Mouse (Mus musculus): ENCODE results near the gene Plcb4.

Plcb4 gene

DNA sequence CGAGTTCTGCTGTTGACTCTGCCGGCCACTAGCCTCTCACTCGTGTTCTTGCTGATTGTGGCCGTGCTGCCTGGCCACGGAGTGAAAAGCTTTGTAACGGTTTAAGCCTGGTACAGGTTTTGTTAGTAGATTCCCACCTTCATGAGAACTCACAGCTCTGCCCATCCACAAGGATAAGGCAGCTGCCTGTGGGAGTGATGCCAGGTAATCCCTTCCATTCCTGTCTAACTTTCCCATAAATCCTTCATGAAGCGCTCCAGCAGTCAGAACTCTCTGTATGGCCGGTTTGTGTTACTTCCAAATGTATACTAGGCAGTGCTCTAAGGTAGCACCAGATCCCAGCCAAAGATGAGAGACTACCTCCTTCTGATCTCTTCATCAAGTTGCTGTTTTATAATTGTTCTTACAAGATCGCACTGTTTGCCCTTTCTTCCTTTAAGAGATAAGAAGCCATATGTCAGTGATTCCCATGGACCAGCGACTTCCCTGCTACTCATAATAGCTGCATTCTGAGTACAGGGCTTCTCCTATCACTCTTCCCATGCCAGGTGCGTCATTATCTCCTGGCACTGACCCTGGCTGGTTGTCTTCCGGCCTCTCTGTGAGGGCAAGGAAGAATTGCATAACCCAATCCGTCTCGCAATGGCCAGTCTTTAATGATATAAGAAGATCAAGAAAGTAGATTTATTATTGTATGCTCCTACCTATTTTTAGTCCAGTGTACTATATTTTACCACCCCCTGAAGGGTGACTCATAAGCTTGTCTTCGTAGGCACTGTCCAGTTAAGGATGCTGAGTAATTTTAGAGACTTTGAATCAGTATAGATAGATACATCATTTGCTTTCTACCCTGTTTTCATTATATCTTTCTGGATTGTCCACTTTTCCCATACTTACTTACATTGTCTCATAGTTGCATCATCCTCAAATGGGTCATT, 147.2 kb downstream of the Plcb4 start:
- DNase-seq (ENCODE audit: low read depth, low spot score), result peak; percentile 82

DNA sequence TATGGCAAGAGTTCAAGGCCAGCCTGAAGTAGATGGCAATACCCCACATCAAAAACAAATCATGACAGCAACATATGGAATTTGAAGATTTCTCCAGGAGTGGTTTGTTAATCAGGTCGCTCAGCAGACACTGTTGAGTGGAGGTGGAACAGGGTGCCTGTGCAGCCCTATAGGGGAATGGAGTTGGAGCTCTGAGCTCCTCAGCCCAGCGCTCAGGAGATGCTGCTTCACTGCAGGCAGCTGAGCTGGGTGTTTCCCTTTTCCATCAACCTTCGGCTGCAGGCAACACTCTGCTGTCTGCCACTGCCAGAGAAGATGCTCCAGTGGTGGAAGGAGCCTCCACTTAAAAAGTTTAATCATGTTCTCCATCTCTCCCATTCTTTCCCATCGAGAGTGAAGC, 149.5 kb downstream of the Plcb4 start:
- DNase-seq (ENCODE audit: low read depth, low spot score), result no peak

DNA sequence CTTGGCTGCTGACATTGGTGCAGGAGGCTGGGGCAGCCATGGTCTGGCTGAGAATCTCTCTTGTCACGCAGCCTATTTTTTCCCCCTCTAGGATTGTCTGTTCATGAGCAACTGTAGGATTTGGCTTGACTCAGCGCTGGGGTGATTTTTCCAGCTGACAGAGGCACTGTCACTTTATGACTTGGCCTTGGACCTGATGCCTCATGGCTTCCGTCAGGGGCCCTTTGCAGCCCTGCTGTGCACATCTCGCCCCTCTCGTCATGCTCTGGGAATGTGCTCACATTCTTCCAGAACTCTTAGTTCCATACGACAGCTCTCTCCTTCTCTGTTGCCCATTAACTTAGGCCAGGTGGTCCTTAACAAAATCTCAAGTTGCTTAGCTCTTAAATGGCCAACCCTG, 152.0 kb downstream of the Plcb4 start:
- peak; percentile 44 for DNase-seq (ENCODE audit: low read depth, low spot score)

DNA sequence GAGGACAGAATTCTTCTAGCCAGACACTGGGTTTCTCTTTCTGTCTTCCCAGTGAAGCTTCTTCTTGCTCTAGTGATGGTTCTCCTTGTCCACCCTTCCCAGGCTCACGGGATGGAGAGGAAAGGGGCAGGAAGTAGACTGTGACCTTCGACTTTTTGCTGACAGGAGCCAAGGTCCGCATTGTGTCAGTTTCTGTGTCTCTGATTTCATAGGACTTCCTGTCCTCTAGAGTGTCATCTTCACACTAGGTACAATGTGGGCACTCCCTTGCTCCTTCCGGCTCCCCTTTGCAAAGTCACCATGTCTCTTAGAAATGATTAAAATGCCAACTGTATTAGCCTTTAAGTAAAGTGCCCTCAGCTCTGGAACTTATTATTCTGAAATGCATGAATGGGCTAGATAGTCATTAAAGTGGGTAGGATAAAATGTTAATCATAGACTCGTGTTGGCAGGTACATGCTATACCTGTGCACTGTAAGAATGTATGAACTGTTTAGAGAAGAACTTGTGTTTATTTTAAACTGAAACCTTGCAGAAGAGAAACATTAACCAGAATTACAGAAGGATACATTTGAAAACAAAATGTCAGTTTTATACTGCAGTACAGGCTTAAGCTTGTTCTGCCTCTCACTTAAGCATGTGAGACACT, 152.8 kb downstream of the Plcb4 start:
- DNase-seq (ENCODE audit: low read depth, low spot score), result no peak

DNA sequence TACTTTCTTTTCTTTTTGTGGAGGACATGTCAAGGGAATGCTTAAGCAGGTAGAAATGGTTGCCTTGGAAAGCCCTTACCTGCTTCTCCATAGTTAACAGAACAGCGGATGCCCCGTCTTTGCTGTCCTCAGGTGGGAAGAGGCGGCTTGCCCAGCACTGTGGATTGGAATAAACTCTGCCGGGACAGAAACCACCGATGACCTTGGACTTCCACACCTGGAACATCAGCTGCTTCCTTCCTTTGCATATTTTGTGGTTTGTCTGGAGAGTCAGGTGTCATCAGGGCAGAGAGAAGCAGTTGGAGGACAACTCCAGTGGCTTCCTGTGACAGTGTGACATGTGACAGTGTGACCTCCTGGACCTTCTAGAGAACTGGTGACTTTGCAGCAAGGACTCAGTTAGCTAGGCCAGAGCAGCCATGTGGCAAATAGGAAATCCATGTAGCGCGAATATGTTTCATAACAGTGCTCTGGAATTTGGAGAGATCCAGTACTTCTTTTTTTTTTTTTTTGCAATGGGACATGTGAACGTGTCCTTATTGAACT, 154.0 kb downstream of the Plcb4 start:
- DNase-seq (ENCODE audit: low read depth, low spot score), result no peak

DNA sequence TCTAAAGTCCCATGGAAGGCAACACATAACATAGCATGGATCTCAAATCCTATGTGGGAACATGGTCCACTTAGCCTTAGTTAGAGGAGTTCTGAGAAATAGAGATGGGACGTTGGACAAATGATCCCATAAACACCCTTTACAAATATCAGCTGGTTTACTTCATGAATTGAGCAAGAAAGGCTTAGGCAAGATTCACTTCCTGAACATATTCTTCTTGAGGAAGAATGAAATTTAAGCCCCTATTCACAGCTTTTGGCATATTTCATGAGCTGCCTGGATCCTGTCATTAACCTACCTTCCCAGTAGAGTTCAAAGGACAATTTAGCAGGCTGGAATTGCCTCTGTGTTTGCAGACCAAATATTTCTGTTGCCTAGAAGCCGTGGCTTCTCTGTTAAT, 161.9 kb downstream of the Plcb4 start:
- DNase-seq (ENCODE audit: low read depth, low spot score), result no peak

DNA sequence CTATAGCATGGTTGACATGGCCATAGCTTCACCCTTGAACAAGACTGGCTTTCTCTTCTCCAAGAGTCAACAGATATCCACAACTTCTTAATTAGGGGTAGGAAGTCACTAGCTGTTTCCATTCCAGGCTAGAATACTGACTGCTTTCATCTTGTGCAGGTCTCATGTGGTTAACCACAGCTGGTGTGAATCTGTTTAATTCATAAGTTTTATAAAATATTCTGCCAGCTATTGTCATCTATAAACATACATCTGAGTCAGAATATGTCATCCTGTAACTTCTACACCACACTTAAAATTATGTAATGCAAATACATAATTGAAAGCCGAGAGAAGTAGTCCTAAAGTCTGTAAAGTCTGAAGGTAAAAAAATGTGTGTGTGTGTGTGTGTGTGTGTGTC, 164.9 kb downstream of the Plcb4 start:
- no peak for DNase-seq (ENCODE audit: low read depth, low spot score)

DNA sequence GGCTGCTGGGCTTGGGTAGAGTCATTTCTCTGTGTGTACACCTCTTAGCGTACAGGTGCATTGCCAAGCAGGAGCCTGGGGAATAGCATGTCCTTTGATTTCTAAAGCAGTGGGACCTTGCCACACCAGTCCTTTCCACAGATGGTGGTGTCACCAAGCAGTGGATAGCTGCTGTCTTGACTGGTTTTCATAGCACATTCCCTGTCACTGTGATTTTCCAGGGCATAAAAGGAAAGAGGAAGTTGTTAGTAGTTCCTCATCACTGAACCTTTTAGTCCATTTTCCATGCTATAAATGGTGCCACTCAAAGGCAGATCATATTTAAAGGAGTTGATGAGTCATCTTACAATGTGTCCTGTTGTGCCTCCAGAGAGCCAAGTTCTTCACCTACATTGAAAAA, 165.9 kb downstream of the Plcb4 start:
- DNase-seq (ENCODE audit: low read depth, low spot score), result peak; percentile 73

DNA sequence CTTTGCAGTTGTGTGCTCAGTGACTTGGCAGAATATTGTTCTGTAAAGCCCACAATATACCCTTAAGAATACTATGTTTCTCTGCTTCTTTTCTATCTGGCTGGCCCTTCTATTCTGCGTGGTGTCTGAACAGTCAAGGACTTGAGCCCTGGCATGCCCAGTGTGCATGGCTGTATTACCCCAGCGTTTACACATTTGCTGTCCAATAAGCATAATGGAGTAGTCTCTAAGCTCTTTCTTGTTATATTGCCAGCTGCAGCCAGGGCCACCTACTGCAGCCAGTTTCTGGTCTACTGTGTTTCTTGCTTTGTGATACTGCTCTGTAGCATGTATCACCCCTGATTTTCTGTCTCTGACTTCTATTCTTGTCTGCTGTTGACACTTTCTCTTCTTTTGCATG, 166.8 kb downstream of the Plcb4 start:
- DNase-seq (ENCODE audit: low read depth, low spot score), result no peak

DNA sequence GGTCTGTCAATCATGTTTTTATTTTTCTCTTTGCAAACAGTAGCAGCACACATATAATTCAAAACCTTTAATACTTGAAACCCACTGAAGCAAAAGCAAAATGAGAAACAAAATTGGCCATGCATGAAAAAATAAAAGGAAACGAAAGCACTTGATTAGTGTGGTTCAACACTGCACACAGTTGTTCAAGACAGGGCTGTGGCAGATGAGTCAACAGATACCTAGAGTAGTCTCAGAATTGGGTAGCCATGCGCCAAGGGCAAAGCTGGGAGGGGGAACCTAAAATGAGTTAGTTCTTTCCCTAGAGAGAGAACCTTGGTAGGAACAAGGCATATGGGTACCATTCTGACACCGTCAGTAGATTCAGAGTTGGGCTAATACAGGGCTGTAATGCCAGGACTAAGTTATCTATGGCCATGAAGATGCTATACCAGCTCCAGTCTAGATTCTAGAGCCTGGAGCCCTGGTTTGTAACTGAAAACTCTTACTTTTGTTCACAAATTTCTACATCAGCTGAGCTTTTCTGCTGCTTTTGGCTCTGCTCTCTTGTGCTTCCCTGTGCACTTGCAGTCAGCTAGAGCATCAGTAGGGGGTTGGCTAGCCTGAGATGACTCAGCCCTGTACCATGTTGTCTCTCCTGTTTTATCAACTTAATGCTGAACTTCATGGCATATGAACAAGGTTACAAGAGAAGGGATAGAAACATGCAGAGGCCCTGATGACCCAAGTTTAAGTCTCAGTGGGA, 168.0 kb downstream of the Plcb4 start:
- peak; percentile 82 for DNase-seq (ENCODE audit: low read depth, low spot score)

DNA sequence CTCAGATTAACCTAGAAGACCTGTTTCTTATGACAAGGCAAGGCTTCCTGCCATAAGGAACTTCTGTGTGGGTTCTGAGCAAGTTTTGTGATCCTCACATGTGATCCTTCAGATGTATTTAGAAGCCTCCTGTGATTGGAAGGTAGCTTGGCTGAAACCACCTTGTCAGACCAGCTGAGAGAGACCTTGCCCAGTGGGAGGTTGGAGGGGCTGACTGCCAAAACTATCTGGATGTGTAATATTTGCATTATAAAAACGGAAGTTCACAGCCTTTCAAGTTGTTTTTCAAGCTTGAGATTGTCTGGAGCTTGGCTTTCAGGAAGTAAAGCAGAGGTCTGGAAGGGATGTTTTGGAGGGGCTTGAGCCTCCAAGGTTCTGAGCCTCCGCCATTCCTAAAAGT, 169.6 kb downstream of the Plcb4 start:
- no peak for DNase-seq (ENCODE audit: low read depth, low spot score)

DNA sequence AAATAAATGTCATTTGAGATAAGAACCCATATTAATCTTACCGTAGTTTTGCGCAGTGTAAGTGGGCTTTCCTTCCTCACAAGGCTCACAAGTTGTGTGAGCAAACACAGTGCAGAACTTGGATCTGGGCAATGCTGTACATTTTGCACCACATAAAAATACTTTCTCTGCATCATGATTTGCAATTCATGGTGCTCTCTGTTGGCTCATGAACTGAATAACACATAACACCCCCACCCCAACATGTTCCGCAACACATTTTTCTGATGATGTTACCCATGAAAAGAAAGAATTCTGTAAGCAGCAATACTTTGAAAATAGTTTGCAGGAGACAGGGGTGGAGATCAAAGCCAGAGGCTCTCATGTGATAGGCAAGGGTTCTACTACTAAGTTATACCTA, 174.9 kb downstream of the Plcb4 start:
- peak; percentile 57 for DNase-seq (ENCODE audit: low read depth, low spot score)

DNA sequence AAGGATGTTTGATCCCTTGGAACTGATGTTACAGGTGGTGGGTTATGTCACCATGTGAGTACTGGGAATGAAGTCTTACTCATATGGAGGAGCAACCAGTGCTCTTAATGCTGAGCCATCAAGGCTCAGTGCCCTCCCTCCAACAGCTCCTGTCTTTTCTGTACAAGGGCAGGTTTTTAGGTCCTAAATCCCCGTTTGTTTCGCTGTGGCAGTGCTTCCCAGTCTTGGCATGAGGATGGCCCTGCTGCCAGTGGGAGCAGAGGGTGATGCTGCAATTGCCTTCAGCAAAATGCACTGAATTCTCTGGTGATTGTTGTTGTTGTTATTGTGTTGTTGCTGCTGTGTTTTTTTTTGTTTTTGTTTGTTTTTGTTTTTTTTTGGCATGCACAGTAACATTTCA, 175.6 kb downstream of the Plcb4 start:
- DNase-seq (ENCODE audit: low read depth, low spot score), result peak; percentile 79

DNA sequence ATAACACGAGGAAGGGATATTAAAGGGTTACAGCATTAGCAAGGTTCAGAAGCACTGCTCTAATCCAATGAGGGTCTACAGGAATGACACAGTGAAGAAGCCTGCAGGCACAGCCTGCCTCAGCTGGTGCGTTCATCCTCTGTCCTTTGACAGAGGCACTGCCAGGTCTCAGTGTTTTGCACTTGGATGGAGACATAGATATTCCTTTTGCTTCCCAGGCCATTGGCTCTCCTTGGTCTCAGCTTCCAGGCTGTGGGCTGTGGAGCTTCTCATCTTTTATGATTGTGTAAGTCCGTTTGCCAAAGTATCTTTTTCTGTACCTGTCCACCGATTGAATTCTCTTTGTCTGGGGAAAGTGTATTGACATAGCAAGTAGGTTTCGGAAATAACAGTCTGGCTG, 177.1 kb downstream of the Plcb4 start:
- DNase-seq (ENCODE audit: low read depth, low spot score), result no peak

DNA sequence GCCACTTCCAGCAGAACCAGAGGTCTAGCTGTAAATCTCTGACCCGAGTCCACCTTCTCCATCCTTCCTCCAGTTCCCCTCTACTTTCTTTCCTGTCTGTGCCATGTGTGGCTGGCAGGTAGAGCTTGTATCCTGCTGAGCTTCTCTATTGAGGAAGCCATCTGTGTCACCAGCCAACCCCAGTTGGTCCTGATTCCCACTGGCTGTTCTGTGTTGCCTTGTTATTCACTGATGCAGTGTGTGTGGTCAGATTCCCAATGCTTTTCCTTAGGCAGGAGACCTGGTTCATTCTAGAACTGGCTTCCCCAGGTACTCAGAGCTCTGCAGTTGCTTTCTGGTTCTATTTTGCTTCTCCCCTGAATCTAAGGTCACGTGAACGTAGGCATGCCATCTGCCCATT, 177.6 kb downstream of the Plcb4 start:
- peak; percentile 96 for DNase-seq (ENCODE audit: low read depth, low spot score)

DNA sequence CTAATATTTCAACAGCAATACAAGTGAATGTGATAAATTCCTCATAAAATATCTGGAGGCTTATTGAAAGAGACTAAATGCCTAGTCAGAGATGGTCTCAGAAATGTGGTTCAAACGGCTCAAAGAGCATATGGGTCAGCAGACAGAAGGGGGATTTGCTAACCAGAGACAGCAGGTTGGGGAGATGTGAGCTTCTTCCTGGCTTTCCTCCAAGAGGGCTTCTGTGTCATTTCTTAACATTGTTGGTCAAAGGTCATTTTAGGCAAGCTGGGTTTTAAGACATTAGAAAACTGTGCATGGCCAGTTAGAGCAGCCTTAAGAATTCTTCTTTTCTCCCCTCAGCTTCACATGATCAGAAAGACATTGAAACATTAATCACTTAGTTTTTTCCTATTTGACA, 178.9 kb downstream of the Plcb4 start:
- DNase-seq (ENCODE audit: low read depth, low spot score), result no peak

DNA sequence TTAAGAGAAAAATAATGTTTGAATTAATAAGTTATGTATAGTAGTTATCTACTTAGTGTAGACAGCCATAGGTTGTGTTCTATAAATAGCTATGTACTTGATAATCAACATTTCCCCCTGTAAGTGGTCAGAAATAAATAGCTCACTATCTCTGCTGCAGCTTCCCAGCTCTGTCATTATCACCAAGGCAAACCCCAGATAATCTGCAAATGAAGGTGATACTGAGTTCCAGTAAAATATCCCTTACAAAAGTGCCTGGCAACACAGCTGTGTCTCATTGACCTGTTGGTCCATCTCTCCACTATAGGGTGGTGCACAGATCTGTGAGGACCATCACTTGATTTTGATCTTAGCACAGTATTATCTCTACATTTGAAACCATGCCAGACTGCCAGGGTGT, 179.3 kb downstream of the Plcb4 start:
- DNase-seq (ENCODE audit: low read depth, low spot score), result no peak

DNA sequence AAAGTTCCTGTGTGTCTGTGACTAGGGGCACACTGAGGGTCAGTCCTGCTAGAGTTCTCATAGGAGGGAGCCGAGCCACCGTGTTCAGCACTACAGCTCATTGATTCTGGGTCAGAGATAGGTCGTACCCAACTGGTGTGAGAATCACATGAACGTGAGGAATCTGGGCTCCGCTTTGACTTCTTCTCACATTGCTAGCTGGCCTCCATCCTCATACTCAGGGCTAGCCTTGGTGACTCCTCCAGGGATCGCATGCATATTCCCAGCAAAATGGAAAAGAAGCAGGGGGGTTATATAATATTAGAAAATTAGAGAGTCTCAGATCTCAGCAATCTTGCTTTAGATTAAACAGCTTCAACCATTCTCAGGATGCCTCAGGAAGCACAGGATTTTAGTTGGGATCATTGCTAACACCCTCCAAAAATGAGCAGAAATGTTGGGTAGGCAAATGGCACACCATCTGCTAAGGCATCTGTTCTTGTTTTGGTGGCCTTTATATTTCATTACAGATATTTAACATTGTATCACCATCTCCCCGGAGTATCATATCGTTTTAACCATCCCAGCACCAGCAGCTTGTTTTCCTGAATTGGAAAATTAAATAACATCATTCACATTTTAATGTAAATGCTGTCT, 180.0 kb downstream of the Plcb4 start:
- DNase-seq (ENCODE audit: low read depth, low spot score), result peak; percentile 98

DNA sequence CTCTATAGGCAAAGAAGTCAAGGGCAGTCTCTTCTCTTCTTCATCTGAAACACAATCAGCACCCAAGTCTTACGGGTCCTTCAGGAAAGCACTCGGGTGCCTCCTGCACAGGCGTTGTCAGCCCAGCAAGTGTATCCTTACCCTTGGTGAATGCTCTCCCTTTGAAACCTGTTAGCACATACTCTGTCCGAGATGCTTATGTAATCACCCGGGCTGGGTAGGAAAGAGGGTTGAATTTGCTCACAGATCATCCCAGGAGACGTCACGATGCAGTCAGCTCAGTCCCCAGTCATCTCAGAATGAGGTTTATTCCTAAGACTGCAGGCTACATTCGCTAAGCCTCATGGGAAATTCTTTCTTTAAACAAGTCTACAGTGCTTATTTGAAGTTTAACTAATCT, 184.9 kb downstream of the Plcb4 start:
- peak; percentile 71 for DNase-seq (ENCODE audit: low read depth, low spot score)

DNA sequence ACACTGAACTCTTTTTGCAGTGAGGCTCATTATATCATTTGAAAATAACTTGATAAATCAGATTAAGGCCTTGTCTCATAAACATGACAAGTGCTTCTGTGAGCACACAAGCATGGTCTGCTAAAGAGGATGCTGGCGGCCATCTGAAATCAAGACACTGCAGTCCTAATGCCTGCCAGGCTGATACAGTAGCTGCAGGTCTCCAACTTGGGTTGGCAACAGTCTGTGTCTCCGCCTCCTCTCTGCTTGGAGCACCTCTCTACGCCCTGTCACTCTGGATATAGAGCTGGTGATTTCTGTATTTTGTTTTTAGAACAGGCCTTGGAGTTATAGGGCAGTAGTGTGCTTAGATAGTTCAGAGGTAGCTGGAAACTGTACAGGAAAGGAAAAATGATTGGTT, 188.1 kb downstream of the Plcb4 start:
- peak; percentile 57 for DNase-seq (ENCODE audit: low read depth, low spot score)

DNA sequence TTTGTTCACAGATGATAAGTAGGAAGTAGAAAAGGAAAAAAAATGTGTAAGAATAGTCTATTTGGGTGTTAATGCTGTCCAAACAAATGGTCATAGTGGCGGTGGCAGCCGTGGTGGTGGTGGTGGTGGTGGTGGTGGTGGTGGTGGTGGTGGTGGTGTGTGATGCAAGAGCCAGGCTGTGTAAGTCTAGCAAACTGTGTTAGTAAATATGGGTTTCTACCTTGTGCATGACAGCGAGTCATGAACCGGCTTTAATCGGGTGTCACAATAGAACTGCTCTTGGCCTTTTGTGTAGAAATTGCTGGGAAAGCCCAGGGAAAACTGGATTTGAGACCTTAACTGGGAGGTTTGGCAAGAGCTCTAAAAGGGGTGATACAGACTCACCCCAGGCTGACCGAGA, 188.9 kb downstream of the Plcb4 start:
- DNase-seq (ENCODE audit: low read depth, low spot score), result no peak

DNA sequence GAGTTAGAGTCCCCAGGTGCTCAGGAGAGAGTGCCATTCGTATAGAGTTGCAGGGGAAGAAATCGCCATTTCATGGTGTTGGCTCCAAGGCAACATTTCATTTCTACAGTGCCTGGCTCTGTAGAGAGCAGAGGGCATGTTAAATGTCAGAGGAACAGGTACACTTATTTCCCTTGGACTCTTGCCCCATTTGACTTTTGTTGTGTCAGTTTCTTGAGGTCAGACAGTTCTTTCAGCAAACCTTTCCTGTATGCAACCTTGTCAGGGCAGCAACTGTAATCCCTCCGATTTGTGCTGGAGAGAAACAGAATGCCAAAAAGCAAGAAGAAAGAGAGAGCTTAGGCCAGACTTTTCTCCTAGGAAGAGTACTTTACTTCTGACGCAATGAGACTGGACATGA, 189.4 kb downstream of the Plcb4 start:
- DNase-seq (ENCODE audit: low read depth, low spot score), result no peak
